Mouse (Mus musculus): Measurements from ENCODE around the gene Irf2bp2. TPM values are rescaled to one million over a fixed set of nuclear protein-coding genes. Genes with fewer than 3 reads are reported as not detected.

Gene Irf2bp2
- polyA plus RNA-seq, 1 experiment from 2014 or later: 16.1 TPM

GRCm38 (mm10) chr8:126583534-126583933 is 10.3 kb downstream of the Irf2bp2 start:
- WGBS: 9% methylated on average over 13 of the region's 13 CpGs
- Histone ChIP-seq H3K36me3 (no peaks in the 10 kb centered on the region), H3K4me1 (replicated peaks) (peaks cover 32% of the 10 kb centered on the region), H3K4me2 (replicated peaks) (peak overlapping the region; percentile 88), H3K9ac (0 out of 2 replicates have a peak overlapping the region, but pooled peaks have one; percentile 17), H3K27ac (peak overlapping the region; percentile 96), H3K27me3 (replicated peaks) (no peaks in the 10 kb centered on the region), H3K4me3 (replicated peaks) (peak overlapping the region; percentile 42), H3K9me3 (no peaks in the 10 kb centered on the region)
- peak; percentile 39 for ATAC-seq

- WGBS: 47% methylated on average over 2 of the region's 2 CpGs
- no peak overlapping the region for H3K9ac ChIP-seq
- no peaks in the 10 kb centered on the region for H3K36me3 ChIP-seq
These were observed 10.8 kb downstream of the Irf2bp2 start for GRCm38 (mm10) chr8:126583018-126583417.

DNA sequence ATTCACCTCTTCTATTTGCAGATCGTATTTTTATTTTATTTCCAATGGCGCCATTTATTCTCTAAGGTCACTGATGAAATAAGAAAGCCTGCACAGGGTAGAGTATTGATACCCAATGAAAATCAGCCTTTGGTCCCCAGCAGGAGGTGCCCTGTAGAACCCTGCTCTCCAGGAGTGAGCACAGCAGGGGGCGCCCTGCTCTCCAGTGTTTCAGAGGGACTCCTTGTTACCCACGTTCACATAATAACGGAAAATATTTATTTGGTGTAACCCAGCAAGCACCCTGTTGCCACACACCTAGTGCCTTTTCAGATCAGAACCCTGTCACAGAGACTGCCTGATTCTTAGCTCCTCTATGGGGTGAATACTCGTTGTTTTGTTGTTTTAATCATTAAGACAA is 11.3 kb downstream of the Irf2bp2 start:
- Histone ChIP-seq H3K4me1 (replicated peaks) (peaks cover 28% of the 10 kb centered on the region), H3K27ac (peak overlapping the region; percentile 96; the same call in 1 of the 2 replicates), H3K27me3 (replicated peaks) (no peaks in the 10 kb centered on the region), H3K36me3 (no peaks in the 10 kb centered on the region), H3K9me3 (no peaks in the 10 kb centered on the region), H3K4me3 (replicated peaks) (no peak overlapping the region), H3K9ac (no peak overlapping the region), H3K4me2 (replicated peaks) (no peak overlapping the region)
- 45% methylated on average over 6 of the region's 6 CpGs for WGBS
- no peak for ATAC-seq

More at GRCm38 (mm10) chr8:126583018-126583417, 10.8 kb downstream of the Irf2bp2 start:
- Histone ChIP-seq H3K27ac (peak overlapping the region; percentile 96), H3K4me1 (replicated peaks) (peaks cover 32% of the 10 kb centered on the region), H3K27me3 (replicated peaks) (no peaks in the 10 kb centered on the region), H3K9me3 (no peaks in the 10 kb centered on the region), H3K4me3 (replicated peaks) (no peak overlapping the region), H3K4me2 (replicated peaks) (no peak overlapping the region)
- no peak for ATAC-seq

GRCm38 (mm10) chr8:126581662-126582061 is 12.1 kb downstream of the Irf2bp2 start:
- peaks cover 23% of the 10 kb centered on the region for H3K4me1 ChIP-seq (replicated peaks)
- no peaks in the 10 kb centered on the region for H3K36me3 ChIP-seq
- H3K4me2 ChIP-seq (replicated peaks): no peak overlapping the region
- no peak overlapping the region for H3K27ac ChIP-seq
- no peaks in the 10 kb centered on the region for H3K9me3 ChIP-seq
- no peak for ATAC-seq
- no peak overlapping the region for H3K4me3 ChIP-seq (replicated peaks)
- H3K27me3 ChIP-seq (replicated peaks): no peaks in the 10 kb centered on the region
- no peak overlapping the region for H3K9ac ChIP-seq
- 95% methylated on average over 6 of the region's 6 CpGs for WGBS

- H3K27me3 ChIP-seq (replicated peaks): no peaks in the 10 kb centered on the region
- 95% methylated on average over 4 of the region's 4 CpGs for WGBS
- no peak overlapping the region for H3K4me2 ChIP-seq (replicated peaks)
- no peak overlapping the region for H3K4me3 ChIP-seq (replicated peaks)
- H3K36me3 ChIP-seq: no peaks in the 10 kb centered on the region
- H3K9me3 ChIP-seq: no peaks in the 10 kb centered on the region
- H3K27ac ChIP-seq: no peak overlapping the region
- peaks cover 19% of the 10 kb centered on the region for H3K4me1 ChIP-seq (replicated peaks)
- ATAC-seq: no peak
- no peak overlapping the region for H3K9ac ChIP-seq
These were observed 13.0 kb downstream of the Irf2bp2 start for GRCm38 (mm10) chr8:126580826-126581225.

GRCm38 (mm10) chr8:126580086-126580485 is 13.7 kb downstream of the Irf2bp2 start:
- Histone ChIP-seq H3K4me3 (replicated peaks) (no peak overlapping the region), H3K36me3 (no peaks in the 10 kb centered on the region), H3K9me3 (no peaks in the 10 kb centered on the region), H3K4me1 (replicated peaks) (peaks cover 12% of the 10 kb centered on the region; the same call in 1 of the 2 replicates), H3K4me2 (replicated peaks) (no peak overlapping the region), H3K27ac (no peak overlapping the region), H3K9ac (no peak overlapping the region), H3K27me3 (replicated peaks) (no peaks in the 10 kb centered on the region)
- WGBS: 92% methylated on average over 1 of the region's 1 CpGs
- ATAC-seq: no peak

GRCm38 (mm10) chr8:126578641-126579040 is 15.1 kb downstream of the Irf2bp2 start:
- H3K4me2 ChIP-seq (replicated peaks): no peak overlapping the region
- H3K9ac ChIP-seq: no peak overlapping the region
- no peak overlapping the region for H3K4me3 ChIP-seq (replicated peaks)
- H3K4me1 ChIP-seq (replicated peaks): 0 out of 2 replicates have a peak, but pooled peaks cover 4% of the 10 kb centered on the region
- H3K36me3 ChIP-seq: no peaks in the 10 kb centered on the region
- H3K27me3 ChIP-seq (replicated peaks): no peaks in the 10 kb centered on the region
- 81% methylated on average over 3 of the region's 3 CpGs for WGBS
- no peaks in the 10 kb centered on the region for H3K9me3 ChIP-seq
- no peak for ATAC-seq
- no peak overlapping the region for H3K27ac ChIP-seq

- Histone ChIP-seq H3K4me1 (replicated peaks) (0 out of 2 replicates have a peak, but pooled peaks cover 2% of the 10 kb centered on the region), H3K4me3 (replicated peaks) (no peak overlapping the region), H3K4me2 (replicated peaks) (no peak overlapping the region), H3K9ac (no peak overlapping the region), H3K36me3 (no peaks in the 10 kb centered on the region), H3K27ac (no peak overlapping the region), H3K27me3 (replicated peaks) (no peaks in the 10 kb centered on the region), H3K9me3 (no peaks in the 10 kb centered on the region)
- WGBS: 89% methylated on average over 8 of the region's 8 CpGs
- no peak for ATAC-seq
These were observed 16.9 kb downstream of the Irf2bp2 start for GRCm38 (mm10) chr8:126576919-126577318.

GRCm38 (mm10) chr8:126576086-126576485 is 17.7 kb downstream of the Irf2bp2 start:
- ATAC-seq: no peak

GRCm38 (mm10) chr8:126574882-126575637 is 18.7 kb downstream of the Irf2bp2 start:
- Histone ChIP-seq H3K36me3 (no peaks in the 10 kb centered on the region), H3K4me1 (replicated peaks) (0 out of 2 replicates have a peak, but pooled peaks cover 6% of the 10 kb centered on the region), H3K27me3 (replicated peaks) (no peaks in the 10 kb centered on the region), H3K4me2 (replicated peaks) (no peak overlapping the region), H3K9me3 (no peaks in the 10 kb centered on the region), H3K27ac (no peak overlapping the region), H3K4me3 (replicated peaks) (no peak overlapping the region), H3K9ac (no peak overlapping the region)
- WGBS: 80% methylated on average over 16 of the region's 16 CpGs
- no peak for ATAC-seq

More at GRCm38 (mm10) chr8:126576086-126576485, 17.7 kb downstream of the Irf2bp2 start:
- Histone ChIP-seq H3K4me2 (replicated peaks) (no peak overlapping the region), H3K36me3 (no peaks in the 10 kb centered on the region), H3K4me3 (replicated peaks) (no peak overlapping the region), H3K4me1 (replicated peaks) (0 out of 2 replicates have a peak, but pooled peaks cover 2% of the 10 kb centered on the region), H3K9me3 (no peaks in the 10 kb centered on the region), H3K27me3 (replicated peaks) (no peaks in the 10 kb centered on the region), H3K9ac (no peak overlapping the region), H3K27ac (no peak overlapping the region)

DNA sequence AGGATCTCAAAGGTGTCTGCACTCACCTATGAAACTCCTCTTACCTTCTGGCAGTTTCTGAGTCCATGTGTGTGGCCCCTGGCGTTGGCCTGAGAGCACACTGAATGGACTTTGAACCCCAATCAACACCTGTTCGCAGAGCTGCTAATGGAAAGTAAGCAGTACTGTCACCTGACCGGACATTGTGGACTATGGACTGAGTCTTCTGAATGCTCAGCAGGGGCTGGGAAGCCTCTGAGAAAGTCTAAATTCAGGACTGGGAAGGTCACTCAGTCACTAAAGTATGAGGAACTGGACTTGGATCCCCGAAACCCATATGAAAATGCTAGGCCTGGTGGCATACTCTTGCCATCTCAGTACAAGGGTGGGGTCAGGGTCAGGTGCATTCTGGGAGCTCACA is 19.9 kb downstream of the Irf2bp2 start:
- Histone ChIP-seq H3K36me3 (no peaks in the 10 kb centered on the region), H3K9ac (no peak overlapping the region), H3K27me3 (replicated peaks) (no peaks in the 10 kb centered on the region), H3K27ac (peak overlapping the region; percentile 33; the same call in 1 of the 2 replicates), H3K4me1 (replicated peaks) (0 out of 2 replicates have a peak, but pooled peaks cover 6% of the 10 kb centered on the region), H3K4me3 (replicated peaks) (no peak overlapping the region), H3K4me2 (replicated peaks) (no peak overlapping the region; the same call in 1 of the 2 replicates), H3K9me3 (no peaks in the 10 kb centered on the region)
- 58% methylated on average over 4 of the region's 4 CpGs for WGBS
- peak; percentile 92 for ATAC-seq

- no peaks in the 10 kb centered on the region for H3K9me3 ChIP-seq
- H3K4me2 ChIP-seq (replicated peaks): no peak overlapping the region
- no peaks in the 10 kb centered on the region for H3K27me3 ChIP-seq (replicated peaks)
- H3K27ac ChIP-seq: no peak overlapping the region
- no peak overlapping the region for H3K9ac ChIP-seq
- no peak overlapping the region for H3K4me3 ChIP-seq (replicated peaks)
- 0 out of 2 replicates have a peak, but pooled peaks cover 6% of the 10 kb centered on the region for H3K4me1 ChIP-seq (replicated peaks)
- no peaks in the 10 kb centered on the region for H3K36me3 ChIP-seq
- ATAC-seq: no peak; the same call in 1 of the 2 replicates
- WGBS: 91% methylated on average over 6 of the region's 6 CpGs
These were observed 20.6 kb downstream of the Irf2bp2 start for GRCm38 (mm10) chr8:126573079-126573694.
